Mouse (Mus musculus) kidney, postnatal 14 days (tissue): ENCODE measurements at regions not wholly inside any gene's neighbourhood (a gene's known extent, or its start where the extent isn't known, plus 50 kb on each side); places are given as distances from the start of the nearest gene placed in this dataset.
A peak's percentile ranks its signal among the peaks of the same experiment; 100 is the strongest.
"Not testable (repeated sequence)": the region's sequence is repeated elsewhere in the genome, so short reads cannot be mapped to it uniquely, and the experiment has no call there.

Experiments used
- DNase-seq: peaks from one replicate; pipeline ENCODE4 v3.0.0; 2022; ENCODE audit warnings: mixed read lengths

DNA sequence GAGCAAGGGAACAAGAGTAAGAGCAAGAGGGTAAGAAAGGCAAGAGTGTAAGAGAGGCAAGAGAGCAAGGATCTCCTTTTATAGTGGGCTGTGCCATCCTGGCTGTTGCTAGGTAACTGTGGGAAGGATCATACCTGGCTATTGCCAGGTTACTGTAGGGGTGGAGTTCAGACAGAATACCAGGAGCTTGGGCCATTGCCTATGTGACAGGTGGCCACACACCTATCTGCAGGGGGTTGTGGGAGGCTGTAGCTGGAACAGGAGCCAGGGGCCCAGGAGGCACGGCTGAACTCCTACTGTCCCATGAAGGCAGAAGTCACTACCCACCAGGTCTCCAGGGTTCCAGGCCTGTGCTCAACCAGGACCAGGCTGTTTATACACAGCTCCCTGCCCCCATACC, 1149.0 kb downstream of the 9330182O14Rik start:
- no peak for DNase-seq

DNA sequence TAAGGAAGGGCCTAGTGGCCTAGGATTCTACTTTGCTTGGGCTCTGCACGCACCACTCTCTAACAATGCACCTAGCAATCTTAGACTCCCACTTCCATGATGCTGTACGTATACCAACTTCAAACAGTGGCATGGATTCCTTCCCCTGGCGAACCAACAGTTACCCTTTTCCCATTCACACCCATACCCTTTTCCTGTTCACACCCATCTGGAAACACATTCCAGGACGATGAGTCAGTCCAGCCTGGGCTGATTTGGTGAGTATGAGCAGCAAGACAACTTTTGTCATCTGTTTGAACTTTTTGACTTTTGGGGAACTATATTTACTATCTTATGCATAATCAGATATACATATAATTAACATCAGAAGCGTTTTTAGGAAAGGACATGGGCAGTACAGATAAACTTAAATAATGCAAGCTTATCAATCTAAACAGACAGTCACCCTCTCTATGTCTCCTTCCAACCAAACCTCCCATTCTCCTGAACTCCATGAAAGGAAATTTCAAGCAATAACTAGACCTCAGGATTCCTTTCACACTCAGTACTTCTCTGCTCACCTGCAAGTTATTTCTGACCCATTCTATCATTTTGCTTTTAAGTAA, 1152.7 kb downstream of the 9330182O14Rik start:
- no peak for DNase-seq

DNA sequence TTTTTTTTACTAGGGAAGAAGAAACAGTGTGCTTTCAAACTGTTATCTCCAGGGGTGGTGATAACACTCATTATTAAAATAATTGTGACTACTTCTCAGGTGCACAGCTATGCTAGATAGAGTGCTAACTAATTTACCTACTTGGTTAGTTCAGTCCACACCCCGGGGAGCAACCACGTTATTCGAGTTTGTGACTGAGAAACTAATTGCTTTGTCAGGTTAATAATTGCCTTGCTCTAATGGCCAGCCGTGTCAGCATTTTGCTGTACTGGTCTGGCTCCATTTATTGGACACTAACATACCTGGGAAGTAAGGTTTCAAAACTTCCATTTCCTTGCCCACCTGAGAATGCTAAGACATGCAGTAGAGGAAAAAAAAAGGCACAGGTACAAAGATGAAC, 1163.3 kb downstream of the 9330182O14Rik start:
- DNase-seq: peak; percentile 39

DNA sequence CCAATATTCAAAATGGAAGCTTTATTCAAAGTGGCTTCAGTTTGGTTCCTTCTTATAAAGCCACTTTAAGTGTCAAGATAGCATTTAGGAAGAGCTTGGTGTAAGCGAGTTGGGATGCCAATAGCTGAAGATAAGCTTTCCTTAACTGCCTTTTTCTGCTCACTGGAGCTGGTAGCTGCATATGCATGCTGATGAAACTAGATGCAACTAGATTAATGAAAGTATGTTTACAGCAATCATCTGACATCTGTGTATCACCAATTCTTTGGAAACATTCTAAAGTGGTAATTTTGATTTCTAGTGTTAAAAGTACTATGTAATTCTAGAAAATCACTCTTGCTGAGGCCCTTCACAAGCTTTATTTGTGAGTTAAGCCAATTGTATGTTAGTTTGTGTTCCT, 1172.5 kb downstream of the 9330182O14Rik start:
- no peak for DNase-seq

DNA sequence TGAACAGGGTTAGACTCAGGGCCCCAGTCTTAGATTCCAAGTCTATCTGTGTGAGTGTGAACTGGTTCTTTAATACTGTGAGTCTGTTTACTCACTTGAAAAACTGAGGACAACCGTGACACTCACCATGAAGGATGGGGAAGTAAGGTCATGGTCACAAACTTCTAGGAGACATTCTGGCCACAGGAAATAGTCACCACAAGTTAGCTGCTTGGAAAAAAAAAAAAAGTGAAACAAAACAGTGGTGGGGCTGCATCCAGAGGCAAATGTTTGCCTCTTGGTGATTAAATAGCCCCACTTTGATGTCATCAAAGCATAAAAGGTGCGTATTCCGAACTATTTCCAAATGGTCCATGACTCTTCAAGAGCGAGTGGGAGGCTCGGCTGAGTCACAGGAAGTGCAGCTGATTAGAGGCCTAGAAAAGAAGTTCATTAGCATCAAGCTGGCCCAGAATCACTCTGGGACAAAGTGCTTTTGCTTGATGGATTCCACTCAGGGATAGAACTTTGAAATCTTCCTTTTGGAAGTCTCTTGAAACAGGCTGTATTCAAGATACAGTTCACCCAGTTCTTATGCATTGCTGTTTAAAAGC, 1177.7 kb downstream of the 9330182O14Rik start:
- no peak for DNase-seq

DNA sequence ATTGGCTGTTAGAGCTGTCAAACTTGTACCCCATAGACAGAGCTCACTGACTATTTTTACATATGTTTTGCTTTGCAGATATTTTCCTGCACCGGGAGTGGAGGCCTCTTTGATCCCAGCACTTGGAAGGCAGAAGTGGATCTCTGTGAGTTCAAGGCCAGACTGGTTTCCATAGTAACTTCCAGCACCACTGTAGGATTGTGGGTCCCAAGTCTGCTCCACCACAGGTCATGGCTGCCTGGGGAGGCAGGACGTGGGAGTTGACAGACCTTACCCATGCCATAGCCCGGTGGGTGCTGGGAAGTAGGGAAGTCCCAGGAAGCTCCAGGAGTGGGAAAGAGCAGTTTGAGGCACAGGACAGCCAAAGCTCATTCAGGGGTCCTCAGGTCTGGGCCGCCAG, 1180.8 kb downstream of the 9330182O14Rik start:
- no peak for DNase-seq

DNA sequence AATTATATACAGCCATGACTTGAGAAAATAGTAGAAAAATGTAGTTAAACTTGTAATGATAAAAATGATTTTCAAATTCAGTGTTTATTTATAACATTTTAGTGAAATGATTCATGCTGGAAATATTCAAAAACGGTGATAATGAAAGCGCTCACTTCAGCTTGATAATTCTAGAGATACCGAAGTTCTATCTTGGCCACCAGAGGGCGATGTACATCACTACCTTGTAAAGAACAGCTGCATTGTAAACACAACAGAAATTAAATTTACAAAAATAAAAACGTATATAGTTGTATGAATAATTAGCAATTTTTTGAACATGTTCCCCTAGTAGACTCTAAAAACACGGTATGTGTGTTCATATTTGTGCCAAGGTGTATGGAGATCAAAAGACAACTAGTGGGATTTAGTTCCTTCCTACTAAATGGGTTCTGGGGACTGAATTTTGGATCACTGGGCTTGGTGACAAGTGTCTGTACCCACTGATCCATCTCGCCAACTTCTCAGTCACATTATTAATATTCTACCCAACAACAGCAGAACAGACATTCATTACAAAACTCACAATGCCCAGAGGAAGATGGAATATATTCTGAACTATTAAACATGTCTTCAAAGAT, 1191.6 kb downstream of the 9330182O14Rik start:
- peak; percentile 62 for DNase-seq

DNA sequence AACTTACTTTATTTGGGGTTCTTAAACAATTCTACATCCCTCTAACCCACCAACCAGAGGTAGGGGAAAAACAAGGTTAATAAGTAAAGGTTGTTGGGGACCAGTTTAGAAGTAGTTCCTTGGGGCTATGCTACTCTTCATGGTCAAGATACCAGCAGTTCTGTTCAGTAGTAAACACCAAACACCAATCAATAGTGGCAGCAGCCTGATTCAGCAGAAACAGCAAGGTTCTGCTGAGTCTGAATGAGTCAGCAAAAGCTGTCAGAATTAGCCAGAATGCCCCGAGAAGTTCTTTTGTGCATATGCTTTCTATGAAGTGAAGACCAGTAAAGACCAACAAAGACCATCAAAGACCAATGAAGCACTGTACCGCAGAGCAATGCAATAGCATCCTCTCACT, 1195.1 kb downstream of the 9330182O14Rik start:
- DNase-seq: no peak

DNA sequence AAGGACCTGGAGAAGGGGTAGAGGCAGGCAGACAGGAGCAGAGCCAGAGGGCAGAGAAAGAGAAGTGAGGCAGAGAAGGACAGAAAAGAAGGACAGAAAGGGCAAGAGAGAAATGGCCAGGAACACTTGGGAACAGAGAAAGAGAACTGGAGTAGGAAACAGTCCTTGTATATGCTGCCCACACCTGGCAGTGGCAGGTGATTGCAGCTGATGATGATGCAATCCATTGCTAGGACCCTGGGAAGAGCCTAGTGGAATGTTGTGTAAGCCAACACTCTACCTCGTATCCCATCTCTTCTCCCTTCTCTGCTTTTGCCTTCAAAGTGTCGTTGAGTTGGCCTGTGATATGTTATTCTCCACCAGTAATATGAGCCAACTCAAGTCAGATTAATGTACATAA, 1195.9 kb downstream of the 9330182O14Rik start:
- no peak for DNase-seq

DNA sequence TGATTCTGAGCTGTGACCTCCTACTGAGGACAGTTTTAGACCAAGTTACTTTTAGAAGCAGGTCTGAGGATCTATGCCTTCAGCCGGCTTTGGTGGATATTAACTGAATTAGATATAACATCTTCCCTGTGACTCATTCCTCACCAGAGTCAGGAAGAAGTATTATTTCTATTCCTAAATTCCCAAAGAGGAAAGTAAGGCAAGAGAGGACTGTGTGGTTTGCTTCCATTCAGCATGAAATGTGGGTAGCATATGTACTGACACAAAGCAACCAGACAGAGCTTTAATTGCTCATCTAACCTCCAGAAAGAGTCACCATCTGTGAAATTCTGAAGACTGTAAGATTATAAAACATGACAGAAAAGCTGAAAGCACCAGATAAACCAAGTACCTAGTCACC, 1198.3 kb downstream of the 9330182O14Rik start:
- no peak for DNase-seq

DNA sequence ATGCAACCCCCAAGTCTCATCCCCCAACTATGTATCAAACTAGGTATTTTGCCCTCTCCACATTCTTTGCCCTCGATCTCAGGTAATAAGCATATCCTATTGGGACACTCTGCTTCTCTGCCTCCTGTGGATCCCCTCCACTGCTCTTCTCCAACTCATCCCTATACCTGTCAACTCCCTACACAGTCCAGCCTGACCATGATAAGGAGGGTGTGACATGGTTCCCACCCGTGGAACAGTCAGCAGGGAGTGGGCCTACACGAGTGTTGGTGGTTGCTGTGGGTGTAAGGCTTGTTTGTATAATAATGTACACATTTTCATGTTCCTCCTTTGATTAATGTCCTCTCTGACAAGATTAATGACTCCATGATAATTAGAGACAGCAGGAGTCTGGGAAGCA, 1199.0 kb downstream of the 9330182O14Rik start:
- no peak for DNase-seq

DNA sequence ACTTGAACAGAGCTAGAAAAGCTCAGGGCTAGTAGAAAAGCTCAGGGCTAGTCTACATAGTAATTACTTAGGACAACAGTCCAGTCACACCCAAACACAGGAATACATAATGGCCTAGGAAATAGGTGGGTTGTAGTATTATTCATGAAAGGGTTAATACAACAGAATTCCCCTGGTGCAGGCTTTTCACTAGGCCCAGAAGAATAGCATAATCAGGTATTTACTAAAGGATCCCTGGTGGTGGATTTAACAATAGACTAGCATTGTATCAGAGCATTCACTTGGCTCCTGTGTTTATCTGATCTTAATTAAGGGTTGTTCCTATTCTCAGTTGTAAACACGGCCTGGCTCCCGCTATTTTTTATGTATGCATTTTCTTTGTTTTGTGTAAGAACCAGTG, 1206.5 kb downstream of the 9330182O14Rik start:
- DNase-seq: not testable (repeated sequence)

DNA sequence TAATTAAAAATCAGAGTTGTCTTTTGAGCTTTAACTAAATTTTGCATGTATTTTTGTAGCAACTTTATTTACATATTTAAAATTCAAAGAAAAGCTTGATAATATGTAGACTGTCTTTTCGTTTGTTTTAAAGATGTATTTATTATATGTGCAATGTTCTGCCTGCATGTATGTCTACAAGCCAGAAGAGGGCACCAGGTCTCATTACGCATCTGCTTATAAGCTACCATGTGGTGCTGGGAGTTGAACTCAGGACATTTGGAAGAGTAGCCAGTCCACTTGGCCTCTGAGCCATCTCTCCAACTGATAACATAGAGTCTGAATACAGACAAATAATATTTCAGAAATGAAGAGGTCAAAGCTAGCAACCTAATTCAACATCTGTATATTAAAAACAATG, 1211.4 kb downstream of the 9330182O14Rik start:
- no peak for DNase-seq

DNA sequence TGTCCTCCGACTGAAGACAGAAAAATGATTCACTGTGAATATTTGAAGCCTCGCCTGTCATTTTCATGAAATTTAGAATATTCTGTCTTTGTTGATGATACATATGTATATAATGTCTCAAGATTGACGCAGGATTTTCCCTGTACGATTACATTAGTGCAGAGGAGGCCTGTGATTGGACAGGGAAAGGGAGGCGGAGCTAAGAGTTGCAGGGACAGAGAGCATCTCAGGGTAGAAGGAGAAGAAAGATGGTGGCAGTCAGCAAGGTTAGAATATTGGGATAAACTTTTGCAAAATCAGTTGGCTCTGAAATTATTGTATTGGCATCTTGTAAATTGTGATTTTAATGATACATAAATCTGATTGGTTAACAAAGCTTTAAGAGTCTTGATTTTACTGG, 1213.1 kb downstream of the 9330182O14Rik start:
- no peak for DNase-seq

DNA sequence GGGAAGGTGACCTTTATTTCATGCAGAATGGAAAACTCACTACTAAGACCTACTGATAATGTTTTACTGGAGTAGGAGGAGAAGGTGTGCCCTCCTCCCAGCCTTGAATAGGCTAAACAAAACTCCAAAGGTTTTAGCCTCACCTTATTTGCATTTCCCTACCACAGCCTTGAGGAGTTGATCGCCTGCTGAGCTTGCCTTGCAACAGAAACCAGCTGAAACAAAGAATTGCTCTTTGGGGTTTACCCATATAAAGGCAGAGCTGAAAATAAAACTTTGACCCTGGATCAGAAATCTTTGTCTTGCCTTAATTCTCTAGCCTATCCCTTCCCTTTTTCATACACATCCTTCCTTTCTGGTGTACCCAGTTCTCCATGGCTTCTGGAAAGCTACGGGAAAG, 1218.0 kb downstream of the 9330182O14Rik start:
- peak; percentile 4 for DNase-seq

DNA sequence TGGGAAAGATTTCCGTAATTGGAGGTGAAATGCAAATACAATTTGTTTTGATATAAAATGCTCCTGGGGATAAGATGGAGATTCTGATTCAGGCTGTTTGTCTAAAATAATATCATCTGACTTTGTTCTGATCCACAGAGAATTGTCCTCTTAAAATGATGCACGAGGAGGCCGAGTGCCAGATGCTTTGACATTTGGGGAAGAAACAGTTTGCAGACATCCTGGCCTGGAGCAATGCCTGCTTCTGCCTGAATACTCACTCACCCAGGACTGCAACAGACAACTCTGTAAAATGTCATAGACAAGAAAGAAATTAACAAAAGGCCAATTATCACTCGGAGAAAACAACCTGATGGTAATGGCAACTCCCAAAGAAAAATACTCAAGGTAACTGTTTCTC, 1225.1 kb downstream of the 9330182O14Rik start:
- DNase-seq: no peak

DNA sequence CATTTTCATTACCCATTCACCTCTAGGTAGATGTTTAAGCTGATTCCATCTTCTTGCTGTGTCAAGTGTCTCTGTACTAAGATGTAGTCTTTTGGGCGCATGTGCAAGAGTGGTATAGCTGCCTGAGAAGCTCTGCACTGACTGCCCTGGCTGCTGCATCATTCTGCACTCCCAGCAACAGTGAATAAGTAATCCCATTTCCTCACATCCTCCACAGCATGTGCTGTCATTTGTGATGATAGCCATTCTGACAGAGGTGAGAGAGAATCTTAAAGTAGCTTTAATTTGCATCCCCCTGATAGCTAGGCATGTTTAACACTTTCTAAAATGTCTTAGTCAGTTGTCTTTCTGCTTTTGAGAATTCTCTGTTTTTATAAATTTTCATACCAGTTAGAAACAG, 1240.5 kb downstream of the 9330182O14Rik start:
- no peak for DNase-seq

DNA sequence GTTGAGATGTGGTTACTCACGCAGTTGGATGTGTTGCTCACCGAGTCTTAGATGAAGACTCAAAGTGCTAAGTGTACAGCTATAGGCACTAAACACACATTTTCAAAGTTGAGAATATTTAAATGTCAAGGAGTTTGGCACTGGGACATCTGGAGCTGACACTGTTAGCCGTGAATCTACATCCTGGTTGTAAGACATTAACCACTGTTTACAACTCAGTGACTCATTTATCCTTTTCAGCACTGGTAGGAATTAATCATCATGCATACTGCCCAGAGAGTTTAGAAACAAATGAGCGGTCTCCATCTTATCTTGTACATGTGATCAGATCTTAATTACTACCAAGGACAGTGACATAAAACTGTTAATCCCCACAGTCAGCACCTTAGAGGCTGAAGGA, 1241.7 kb downstream of the 9330182O14Rik start:
- DNase-seq: no peak

DNA sequence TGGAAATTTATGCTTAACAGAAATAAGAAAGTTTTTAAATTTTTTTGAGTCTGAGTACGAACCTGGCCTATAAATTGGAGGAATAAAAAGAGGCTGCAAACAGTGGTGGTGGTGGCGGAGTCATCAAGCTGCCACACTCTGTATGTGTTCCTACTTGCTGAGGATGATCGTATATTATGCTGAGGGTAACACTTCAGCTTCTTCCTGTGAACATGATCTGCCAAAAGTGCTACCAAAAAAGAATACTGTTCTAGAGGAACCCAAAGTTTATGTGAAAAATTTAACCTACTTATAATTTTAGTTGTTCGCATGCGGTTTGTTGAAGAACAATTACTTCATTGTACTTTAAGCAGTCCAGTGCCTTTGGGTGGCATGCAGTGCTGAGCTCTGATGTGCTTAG, 1245.5 kb downstream of the 9330182O14Rik start:
- no peak for DNase-seq

DNA sequence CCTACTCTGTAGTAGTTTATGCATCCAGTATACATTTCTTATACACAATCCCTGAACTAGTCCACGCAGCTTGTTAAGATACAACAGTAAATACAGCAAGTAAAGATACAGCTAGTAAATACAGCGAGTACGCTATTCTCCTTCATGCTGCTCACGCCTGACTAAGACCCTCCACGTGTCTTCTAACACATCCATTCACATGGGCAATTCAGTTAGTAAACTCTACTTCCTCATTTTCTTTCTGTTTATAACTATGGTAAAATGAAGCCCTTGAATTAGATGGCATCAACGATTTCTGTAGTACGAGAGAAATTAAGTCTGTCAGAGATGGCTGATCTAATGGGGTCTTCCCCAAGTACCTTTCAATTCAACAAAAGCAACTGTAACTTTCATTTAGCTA, 1246.3 kb downstream of the 9330182O14Rik start:
- no peak for DNase-seq

DNA sequence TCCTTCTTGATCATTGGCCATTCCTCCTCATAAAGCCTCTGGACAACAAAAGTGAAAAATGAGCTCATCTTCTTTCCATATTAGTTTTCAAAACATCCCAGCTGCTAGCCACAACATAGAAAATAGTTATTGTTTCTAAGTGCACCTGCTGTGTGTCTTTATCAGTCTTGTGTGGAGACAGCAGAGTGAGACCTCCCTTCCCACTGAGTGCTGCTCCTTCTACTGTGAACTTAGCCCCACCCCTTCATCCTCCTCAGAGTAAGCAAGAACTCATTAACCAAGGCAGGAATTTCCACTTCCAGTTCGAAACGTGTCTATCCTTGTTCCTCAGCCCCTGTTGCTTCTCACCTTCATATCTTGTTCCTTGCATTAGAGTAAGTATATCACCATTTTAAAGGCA, 1256.5 kb downstream of the 9330182O14Rik start:
- no peak for DNase-seq
